Mouse (Mus musculus) heart, adult 9 months (tissue): ENCODE data around the gene Tspan33.

Source experiments
- DNase-seq, 2 experiments: peaks; one replicate each; pipeline ENCODE4 v3.0.0; 2022; ENCODE audit warnings: low spot score in 2 of 2

Tspan33 gene

GRCm38 (mm10) chr6:29697548-29697947 is 3.5 kb downstream of the Tspan33 start:
- no peak for DNase-seq

- DNase-seq, result no peak
These were observed 5.2 kb downstream of the Tspan33 start for GRCm38 (mm10) chr6:29699085-29699745.

GRCm38 (mm10) chr6:29701051-29701450 is 7.0 kb downstream of the Tspan33 start:
- DNase-seq, result no peak

- DNase-seq, result no peak
These were observed 8.1 kb downstream of the Tspan33 start for GRCm38 (mm10) chr6:29702126-29702525.

GRCm38 (mm10) chr6:29704143-29704542 is 10.1 kb downstream of the Tspan33 start:
- DNase-seq, result no peak

GRCm38 (mm10) chr6:29707902-29708301 is 13.9 kb downstream of the Tspan33 start:
- DNase-seq, result no peak

GRCm38 (mm10) chr6:29711318-29711717 is 17.3 kb downstream of the Tspan33 start:
- DNase-seq, result no peak

- peak in 1 of 2 experiments; percentile 48 for DNase-seq
These were observed 18.1 kb downstream of the Tspan33 start for GRCm38 (mm10) chr6:29712011-29712584.

GRCm38 (mm10) chr6:29716624-29717365 is 22.8 kb downstream of the Tspan33 start:
- no peak for DNase-seq

GRCm38 (mm10) chr6:29717541-29717940 is 23.5 kb downstream of the Tspan33 start:
- no peak for DNase-seq

GRCm38 (mm10) chr6:29717952-29718521 is 24.0 kb downstream of the Tspan33 start:
- DNase-seq, result peak in 1 of 2 experiments; percentile 19

- DNase-seq, result peak; percentile 25 to 39
These were observed 24.9 kb downstream of the Tspan33 start for GRCm38 (mm10) chr6:29718894-29719329.

- DNase-seq, result no peak
These were observed 27.9 kb downstream of the Tspan33 start for GRCm38 (mm10) chr6:29721890-29722289.

GRCm38 (mm10) chr6:29726576-29727200 is 32.7 kb downstream of the Tspan33 start:
- DNase-seq, result no peak

GRCm38 (mm10) chr6:29728035-29728434 is 34.0 kb downstream of the Tspan33 start:
- DNase-seq, result no peak

- DNase-seq, result no peak
These were observed 35.5 kb downstream of the Tspan33 start for GRCm38 (mm10) chr6:29729491-29729890.

GRCm38 (mm10) chr6:29735336-29735688 is 41.3 kb downstream of the Tspan33 start, which contains the start of gene Smo:
Gene Smo (plus strand): TSS chr6:29735503.
- DNase-seq, result peak; percentile 72 to 83

GRCm38 (mm10) chr6:29735689-29736451 is 41.8 kb downstream of the Tspan33 start:
- DNase-seq, result peak; percentile 46 to 50

- no peak for DNase-seq
These were observed 42.8 kb downstream of the Tspan33 start for GRCm38 (mm10) chr6:29736610-29737458.

- DNase-seq, result no peak
These were observed 57.6 kb downstream of the Tspan33 start for GRCm38 (mm10) chr6:29751466-29752152.
